Mouse (Mus musculus): ENCODE measurements around the gene Lmbr1l. TPM values are rescaled to one million over a fixed set of nuclear protein-coding genes. Genes with fewer than 3 reads are reported as not detected.

The Lmbr1l gene
- 26.8 and 29.3 TPM in 2 replicates for polyA plus RNA-seq (2015; fragmentation: Nextera tagmentation; extraction: Ambion mirVana)

DNA sequence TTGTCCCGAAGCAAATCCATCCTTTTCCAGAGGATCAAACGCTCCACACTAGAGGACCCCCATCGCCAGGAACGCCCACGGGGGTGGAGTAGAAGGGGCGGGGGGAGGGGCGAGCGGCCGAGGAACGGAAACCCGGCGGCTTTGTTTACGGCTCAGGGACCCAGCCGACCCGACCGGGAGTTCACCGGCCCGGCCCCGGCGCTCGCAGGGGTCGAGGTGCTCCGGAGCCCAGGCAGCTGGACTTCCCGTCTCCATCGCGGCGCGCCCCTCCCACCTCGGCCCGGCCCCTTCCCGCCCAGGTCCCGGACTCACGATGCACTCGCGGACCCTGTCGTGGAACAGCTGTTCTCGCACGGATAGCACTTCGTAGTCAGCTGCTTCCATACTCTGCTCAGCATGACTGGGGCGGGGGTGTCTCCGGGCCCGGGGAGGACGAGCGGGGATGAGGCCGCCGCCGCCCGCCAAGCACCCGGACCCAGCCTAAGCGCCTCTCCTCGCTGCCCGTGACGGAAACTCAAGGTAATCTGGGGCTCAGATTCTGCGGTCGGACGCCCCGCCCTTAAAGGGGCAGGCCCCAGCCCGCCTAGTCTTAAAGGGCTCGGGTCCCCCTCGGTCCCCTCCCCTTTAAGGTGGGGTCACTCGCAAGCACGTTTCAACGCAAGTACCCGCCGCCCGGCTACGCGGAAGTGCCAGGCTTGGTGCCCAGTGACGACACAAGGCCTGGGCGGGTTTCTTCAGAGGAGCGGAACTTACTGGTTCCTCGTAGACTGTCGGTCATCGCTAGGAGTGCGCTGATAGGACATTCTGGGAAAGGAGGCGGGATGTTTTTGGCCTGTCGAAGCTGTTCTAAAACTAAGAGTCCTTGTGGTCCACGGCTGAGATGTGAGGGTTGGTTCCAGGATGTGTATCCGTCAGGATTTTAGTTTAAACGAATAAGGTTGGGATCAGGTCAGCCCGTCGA, at the start of gene Lmbr1l:
Lmbr1l (minus strand) TSS at position 694 of the 961 bp plus-strand sequence.
- H3K36me3 ChIP-seq = peaks cover 7% of the 10 kb centered on the region
- H3K9ac ChIP-seq = peak within 1 kb of the TSS; percentile 85
- no peaks in the 10 kb centered on the region for H3K9me3 ChIP-seq
- under 1% methylated on average over 82 of the region's 82 CpGs for WGBS
- peak within 1 kb of the TSS; percentile 88 for H3K4me2 ChIP-seq
- H3K4me3 ChIP-seq = peak within 1 kb of the TSS; percentile 98
- peak within 1 kb of the TSS; percentile 97 for H3K27ac ChIP-seq (replicated peaks)
- H3K4me1 ChIP-seq (replicated peaks) = peaks cover 34% of the 10 kb centered on the region
- H3K27me3 ChIP-seq = no peaks in the 10 kb centered on the region
- ATAC-seq (ENCODE audit: low FRiP score, low read depth) = peak; percentile 98

DNA sequence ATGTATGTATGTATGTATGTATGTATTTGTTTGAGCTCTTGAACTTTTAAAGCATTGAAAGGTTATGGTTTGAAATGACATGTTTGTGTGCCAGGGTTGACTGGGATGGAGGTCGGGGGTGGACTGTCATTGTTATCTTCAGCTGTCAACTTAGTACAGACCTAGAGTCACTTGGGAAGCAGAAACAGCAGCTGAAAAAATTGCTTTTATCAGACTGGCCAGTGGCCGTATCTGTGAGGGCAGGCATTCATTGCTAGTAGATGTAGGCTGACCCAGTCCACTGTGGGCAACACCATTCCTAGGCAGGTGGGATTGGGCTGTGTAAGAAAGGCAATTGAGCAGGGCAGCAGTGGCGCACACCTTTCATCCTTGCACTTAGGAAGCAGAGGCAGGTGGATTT, 41.5 kb upstream of the Lmbr1l start:
- Histone ChIP-seq H3K27ac (replicated peaks) (no peak overlapping the region), H3K9ac (no peak overlapping the region), H3K4me1 (replicated peaks) (peaks cover 10% of the 10 kb centered on the region), H3K4me3 (no peak overlapping the region), H3K36me3 (no peaks in the 10 kb centered on the region), H3K4me2 (no peak overlapping the region), H3K9me3 (no peaks in the 10 kb centered on the region), H3K27me3 (no peaks in the 10 kb centered on the region)
- 84% methylated on average over 3 of the region's 3 CpGs for WGBS
- no peak for ATAC-seq (ENCODE audit: low FRiP score, low read depth)

DNA sequence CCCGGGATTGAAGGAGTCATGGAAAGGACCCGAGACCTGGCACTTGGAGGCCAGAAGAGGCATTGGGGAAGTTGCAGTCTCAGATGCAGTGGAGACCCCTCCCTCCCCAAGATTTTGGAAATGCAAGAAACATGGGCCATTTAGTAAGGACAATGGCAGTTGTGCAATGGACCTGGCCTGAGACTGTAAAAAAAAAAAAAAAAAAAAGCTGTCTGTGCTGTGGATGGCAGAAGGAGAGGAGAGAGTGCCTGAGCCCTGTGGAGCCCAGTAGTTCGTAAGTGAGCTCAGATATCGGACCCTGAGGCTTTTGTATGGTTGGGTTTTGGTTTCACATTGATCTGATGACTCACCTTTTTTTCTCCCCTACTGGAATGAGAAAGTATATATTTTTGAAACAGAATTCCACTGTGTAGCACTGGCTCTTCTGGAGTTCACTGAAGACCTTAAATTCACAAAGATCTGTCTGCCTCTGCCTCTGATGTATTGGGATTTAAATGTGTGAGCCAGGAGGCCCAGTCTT, 40.9 kb upstream of the Lmbr1l start:
- H3K36me3 ChIP-seq = no peaks in the 10 kb centered on the region
- H3K4me1 ChIP-seq (replicated peaks) = peaks cover 10% of the 10 kb centered on the region
- no peaks in the 10 kb centered on the region for H3K9me3 ChIP-seq
- no peak overlapping the region for H3K4me3 ChIP-seq
- H3K4me2 ChIP-seq = no peak overlapping the region
- 95% methylated on average over 4 of the region's 4 CpGs for WGBS
- no peak overlapping the region for H3K27ac ChIP-seq (replicated peaks)
- ATAC-seq (ENCODE audit: low FRiP score, low read depth) = no peak
- no peak overlapping the region for H3K9ac ChIP-seq
- H3K27me3 ChIP-seq = no peaks in the 10 kb centered on the region

DNA sequence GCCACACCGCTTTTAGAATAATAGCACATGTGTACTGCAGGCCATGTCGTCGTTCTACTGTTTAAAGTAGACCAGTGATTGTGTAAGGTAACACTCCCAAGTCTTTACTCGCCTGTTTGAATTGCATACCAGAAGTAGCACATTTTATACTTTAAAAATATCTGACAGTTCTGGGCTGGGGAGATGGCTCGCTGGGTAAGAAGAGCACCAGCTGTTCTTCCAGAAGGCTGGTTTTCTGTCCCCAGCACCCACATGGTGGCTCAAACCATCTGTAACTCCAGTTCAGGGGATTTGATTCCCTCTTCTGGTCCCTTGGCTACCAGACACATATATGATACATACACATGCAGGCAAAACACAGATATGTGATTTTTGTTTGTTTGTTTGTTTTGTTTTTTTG, 39.4 kb upstream of the Lmbr1l start:
- Histone ChIP-seq H3K9ac (no peak overlapping the region), H3K4me1 (replicated peaks) (peaks cover 10% of the 10 kb centered on the region), H3K9me3 (no peaks in the 10 kb centered on the region), H3K27me3 (no peaks in the 10 kb centered on the region), H3K36me3 (no peaks in the 10 kb centered on the region), H3K4me3 (no peak overlapping the region), H3K27ac (replicated peaks) (no peak overlapping the region), H3K4me2 (no peak overlapping the region)
- WGBS = 87% methylated on average over 5 of the region's 5 CpGs
- no peak for ATAC-seq (ENCODE audit: low FRiP score, low read depth)

DNA sequence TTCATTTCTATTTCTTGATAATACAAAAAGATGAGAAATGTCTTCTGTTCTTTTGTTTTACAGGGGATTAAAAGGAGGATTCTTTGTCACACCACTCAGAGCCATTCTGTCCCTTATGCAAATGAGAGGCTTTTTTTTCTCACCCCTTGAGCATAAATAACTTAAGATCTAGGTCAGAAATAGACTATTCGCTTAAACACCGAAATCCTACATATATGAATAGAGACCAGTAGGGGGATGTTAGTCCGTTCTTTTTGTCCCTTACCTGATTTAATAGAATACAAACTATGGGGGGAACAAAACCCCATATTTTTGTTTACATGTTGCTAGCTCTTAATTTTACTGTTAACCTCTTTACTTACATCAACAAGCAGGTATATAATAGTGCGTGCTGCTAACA, 38.0 kb upstream of the Lmbr1l start:
- no peaks in the 10 kb centered on the region for H3K9me3 ChIP-seq
- H3K9ac ChIP-seq = peak overlapping the region; percentile 66; the same call in 1 of the 2 replicates
- no peaks in the 10 kb centered on the region for H3K36me3 ChIP-seq
- ATAC-seq (ENCODE audit: low FRiP score, low read depth) = no peak
- H3K4me2 ChIP-seq = peak overlapping the region; percentile 79
- H3K4me1 ChIP-seq (replicated peaks) = peaks cover 10% of the 10 kb centered on the region
- H3K27ac ChIP-seq (replicated peaks) = peak overlapping the region; percentile 99
- 40% methylated on average over 4 of the region's 4 CpGs for WGBS
- H3K27me3 ChIP-seq = no peaks in the 10 kb centered on the region
- peak overlapping the region; percentile 79 for H3K4me3 ChIP-seq

DNA sequence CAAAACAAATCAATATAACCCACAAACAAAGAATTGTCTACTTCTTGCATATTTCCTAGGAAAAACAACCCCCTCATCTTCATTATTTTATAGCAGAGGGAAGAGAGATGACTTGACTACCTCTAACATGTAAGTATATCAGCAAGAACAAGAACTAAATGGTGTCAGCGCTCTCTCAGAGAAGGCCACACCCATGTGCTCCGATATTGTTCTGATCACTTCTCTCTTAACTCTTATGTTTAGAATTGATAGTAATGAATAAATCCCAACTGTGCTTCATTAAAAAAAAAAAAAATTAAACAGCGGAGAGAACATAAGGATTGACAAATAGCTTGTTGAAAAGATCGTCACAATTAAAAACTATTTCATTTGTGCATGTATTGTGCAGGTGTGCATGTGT, 37.3 kb upstream of the Lmbr1l start:
- Histone ChIP-seq H3K4me1 (replicated peaks) (peaks cover 10% of the 10 kb centered on the region), H3K27ac (replicated peaks) (peak overlapping the region; percentile 99), H3K4me2 (peak overlapping the region; percentile 79), H3K36me3 (no peaks in the 10 kb centered on the region), H3K4me3 (peak overlapping the region; percentile 79), H3K9me3 (no peaks in the 10 kb centered on the region), H3K9ac (peak overlapping the region; percentile 66), H3K27me3 (no peaks in the 10 kb centered on the region)
- 28% methylated on average over 4 of the region's 4 CpGs for WGBS
- ATAC-seq (ENCODE audit: low FRiP score, low read depth) = no peak

DNA sequence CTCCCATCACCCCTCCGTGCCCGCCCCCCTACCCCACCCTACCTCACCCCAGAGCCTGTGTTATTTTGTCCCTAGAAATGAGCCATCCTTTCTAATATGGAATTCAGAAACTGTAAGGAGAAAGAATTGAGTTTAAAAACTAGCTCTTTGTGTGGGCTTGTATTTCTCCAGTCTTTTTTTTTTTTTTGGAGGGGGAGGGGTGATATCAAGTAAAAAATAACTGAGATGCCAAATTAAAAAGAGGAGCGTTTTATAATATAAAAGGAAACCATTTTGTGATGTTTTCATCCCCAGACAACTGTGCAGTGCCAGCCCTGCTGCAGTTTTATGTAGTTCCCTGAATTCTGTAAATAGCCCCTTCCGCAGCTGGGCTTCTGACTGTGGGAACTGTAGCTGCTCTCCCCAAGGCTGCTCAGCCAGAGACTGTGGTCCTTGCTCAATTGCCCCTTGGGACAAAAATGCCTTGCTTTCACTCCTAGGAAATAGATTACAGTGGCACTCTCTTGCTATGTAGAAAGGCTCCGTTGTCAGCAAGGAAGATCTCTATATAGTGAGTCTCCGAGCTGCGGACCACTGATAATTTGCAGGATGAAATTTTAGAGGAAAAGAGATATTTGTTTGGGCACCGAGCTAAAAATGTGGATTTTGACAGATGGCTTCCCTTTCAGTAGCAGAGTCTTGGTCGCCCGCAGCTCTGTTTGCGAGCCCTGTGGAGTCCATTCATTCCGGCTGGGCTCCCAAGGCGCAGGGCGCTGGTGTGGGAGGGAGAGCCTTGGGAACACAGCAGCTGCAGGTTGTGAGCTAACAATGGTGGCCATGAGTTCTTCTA, 36.6 kb upstream of the Lmbr1l start:
- Histone ChIP-seq H3K27ac (replicated peaks) (peak overlapping the region; percentile 99), H3K9ac (peak overlapping the region; percentile 66), H3K27me3 (no peaks in the 10 kb centered on the region), H3K9me3 (no peaks in the 10 kb centered on the region), H3K4me2 (peak overlapping the region; percentile 79), H3K36me3 (peaks cover 2% of the 10 kb centered on the region; the same call in 1 of the 2 replicates), H3K4me3 (peak overlapping the region; percentile 79), H3K4me1 (replicated peaks) (peaks cover 11% of the 10 kb centered on the region)
- 4% methylated on average over 14 of the region's 14 CpGs for WGBS
- peak; percentile 1; the same call in 1 of the 2 replicates for ATAC-seq (ENCODE audit: low FRiP score, low read depth)

DNA sequence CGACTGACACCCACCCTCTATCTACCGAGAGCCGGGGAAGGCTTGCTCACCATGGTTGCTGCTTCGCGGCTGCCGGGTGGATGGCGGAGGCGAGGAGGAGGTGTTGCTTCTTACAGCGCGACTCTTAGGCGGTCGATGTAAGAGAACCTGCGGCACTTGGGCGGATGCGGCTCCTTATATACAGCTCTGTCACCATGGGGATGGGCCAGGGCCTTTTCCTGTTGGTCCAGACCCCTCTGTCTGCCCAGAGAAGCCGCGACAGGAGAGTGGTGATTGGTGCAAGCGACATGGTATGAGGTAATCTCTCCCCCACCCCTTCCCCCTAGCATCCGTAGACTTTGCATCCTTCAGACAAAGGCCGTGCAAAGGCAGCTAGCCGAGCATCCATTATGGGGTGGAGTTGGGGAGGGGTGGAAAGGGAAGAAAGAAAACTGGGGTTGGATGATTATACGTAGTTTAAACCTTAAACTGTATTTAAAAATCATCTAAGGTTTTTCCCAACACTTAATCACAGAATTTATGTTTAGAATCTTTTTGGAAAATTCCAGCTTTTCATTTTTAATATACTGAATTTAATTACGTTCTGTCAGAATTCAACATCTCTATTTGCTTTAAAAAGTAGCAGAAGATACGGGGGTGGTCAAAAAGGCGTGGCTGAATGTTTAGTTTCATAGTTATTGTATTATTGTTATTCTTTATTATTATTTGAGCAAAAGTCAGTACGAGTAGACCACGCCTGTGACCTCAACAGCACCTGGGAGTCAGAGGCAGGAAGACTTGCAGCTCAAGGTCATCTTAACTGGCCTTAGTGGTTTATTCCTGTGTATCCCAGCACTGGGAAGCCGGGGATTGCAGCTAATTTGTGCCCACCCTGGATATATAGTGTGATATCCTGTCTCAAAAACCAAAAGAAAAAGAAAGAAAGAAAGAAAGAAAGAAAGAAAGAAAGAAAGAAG, 35.6 kb upstream of the Lmbr1l start, which contains the start of the genes Gm49450 and Tuba1a:
Gm49450 (minus strand) TSS at position 151 of the 956 bp plus-strand sequence.
Tuba1a (minus strand) TSS at position 303 of the 956 bp plus-strand sequence.
- Histone ChIP-seq H3K4me1 (replicated peaks) (peaks cover 20% of the 10 kb centered on the region), H3K4me3 (peak within 1 kb of the TSS; percentile 79), H3K9ac (peak within 1 kb of the TSS; percentile 98), H3K4me2 (peak within 1 kb of the TSS; percentile 79), H3K27me3 (no peaks in the 10 kb centered on the region), H3K36me3 (peaks cover 9% of the 10 kb centered on the region), H3K27ac (replicated peaks) (peak within 1 kb of the TSS; percentile 99), H3K9me3 (no peaks in the 10 kb centered on the region)
- peak; percentile 99 for ATAC-seq (ENCODE audit: low FRiP score, low read depth)
- 1% methylated on average over 28 of the region's 28 CpGs for WGBS

DNA sequence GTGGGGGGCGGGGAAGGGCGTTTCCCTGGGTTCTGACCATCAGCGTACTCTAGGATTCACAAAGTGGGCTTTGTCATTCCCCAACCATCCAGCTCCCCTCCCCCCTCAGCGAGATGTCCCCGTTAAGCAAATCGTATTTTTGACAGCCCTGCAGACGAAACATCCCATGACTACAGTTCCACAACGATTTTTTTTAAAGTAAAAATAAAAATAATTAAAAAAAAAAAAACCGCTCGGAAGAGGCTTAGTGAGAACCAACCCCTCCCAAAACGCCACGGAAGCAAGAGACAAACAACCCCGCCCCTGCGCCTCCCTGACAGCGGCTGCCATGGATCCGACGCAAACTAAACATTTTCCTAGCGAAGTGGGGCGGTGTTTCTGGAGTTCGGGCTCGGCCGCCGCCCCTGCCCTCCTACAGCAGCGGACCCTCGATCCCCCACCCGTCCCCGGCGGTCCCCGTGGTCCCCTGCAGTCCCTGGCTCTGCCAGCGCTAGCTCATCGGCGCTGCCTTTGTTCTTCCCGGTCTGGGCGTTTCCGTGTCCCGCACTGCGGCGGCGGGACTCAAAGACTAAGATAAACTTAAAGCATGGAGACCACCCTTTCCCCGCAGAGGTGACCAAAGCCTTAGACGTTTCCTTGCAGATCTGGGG, 34.8 kb upstream of the Lmbr1l start:
- peak overlapping the region; percentile 98 for H3K9ac ChIP-seq
- peak overlapping the region; percentile 79 for H3K4me3 ChIP-seq
- H3K9me3 ChIP-seq = no peaks in the 10 kb centered on the region
- ATAC-seq (ENCODE audit: low FRiP score, low read depth) = peak; percentile 35
- peaks cover 28% of the 10 kb centered on the region for H3K4me1 ChIP-seq (replicated peaks)
- H3K4me2 ChIP-seq = peak overlapping the region; percentile 57
- peaks cover 9% of the 10 kb centered on the region for H3K36me3 ChIP-seq
- under 1% methylated on average over 41 of the region's 41 CpGs for WGBS
- peak overlapping the region; percentile 99 for H3K27ac ChIP-seq (replicated peaks)
- no peaks in the 10 kb centered on the region for H3K27me3 ChIP-seq

DNA sequence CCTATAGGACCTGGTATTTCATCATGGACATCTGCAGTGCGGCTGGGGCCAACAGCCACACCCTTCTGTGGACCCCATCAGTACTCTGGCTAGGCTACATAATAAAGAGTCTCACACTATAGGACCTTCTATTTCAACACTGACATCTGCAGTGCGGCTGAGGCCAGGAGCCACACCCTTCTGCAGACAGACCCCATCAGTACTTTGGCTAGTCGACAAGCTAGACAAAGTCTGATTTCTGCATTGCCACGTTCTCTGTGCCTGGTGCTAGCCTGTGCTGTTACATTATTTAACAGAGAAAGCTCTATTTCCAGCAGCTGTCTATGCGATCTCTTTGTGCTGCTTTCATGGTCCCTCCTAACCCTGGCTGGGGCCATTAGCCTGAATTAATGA, 34.0 kb upstream of the Lmbr1l start:
- Histone ChIP-seq H3K9ac (peak overlapping the region; percentile 98), H3K27ac (replicated peaks) (peak overlapping the region; percentile 99), H3K4me1 (replicated peaks) (peaks cover 34% of the 10 kb centered on the region), H3K36me3 (peaks cover 9% of the 10 kb centered on the region), H3K4me3 (peak overlapping the region; percentile 79), H3K9me3 (no peaks in the 10 kb centered on the region), H3K4me2 (peak overlapping the region; percentile 57), H3K27me3 (no peaks in the 10 kb centered on the region)
- 2% methylated on average over 5 of the region's 5 CpGs for WGBS
- 0 out of 2 replicates have a peak, but pooled peaks have one; percentile 6 for ATAC-seq (ENCODE audit: low FRiP score, low read depth)
